Mouse (Mus musculus): Measurements from ENCODE around the gene Ppp2r5d. TPM values are rescaled to one million over a fixed set of nuclear protein-coding genes. Genes with fewer than 3 reads are reported as not detected.
A peak's percentile ranks its signal among the peaks of the same experiment; 100 is the strongest.

Ppp2r5d gene
- polyA plus RNA-seq, 1 experiment, result 137 TPM

DNA sequence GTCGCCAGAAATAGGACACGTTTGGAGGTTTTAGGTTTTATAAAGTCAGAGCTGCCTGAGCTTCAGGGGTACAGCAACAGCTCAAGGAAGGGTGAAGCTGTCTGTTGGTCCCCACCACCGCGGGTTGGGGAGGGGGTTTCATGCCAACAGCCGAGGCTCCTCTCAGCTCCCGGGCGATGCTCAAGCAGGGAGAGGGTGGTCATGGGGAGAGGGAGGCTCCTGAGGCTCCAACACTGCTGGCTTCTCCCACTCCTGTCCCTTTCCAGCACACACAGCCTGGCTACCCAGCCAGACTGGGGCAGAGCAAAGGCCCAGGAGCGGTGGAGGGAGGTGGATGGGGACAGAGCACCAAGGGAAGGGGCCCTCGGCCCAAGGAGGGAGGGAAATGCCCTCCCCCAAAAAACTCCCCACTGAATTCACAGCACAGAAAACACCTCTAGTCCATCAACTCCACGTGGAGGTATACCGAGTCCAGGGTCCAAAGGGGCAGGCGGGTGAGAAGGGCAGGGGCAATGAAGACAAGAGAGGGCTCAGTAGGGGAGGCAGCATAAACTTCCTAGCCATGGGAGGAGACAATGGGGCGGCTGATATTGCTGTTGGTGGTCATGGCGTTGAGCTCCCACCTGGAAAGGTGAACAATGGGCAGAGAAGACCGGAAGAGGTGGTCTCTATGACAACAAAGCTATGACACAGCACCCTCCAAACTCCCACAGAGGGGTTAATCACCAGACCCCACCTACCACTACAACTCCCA is 30.2 kb downstream of the Ppp2r5d start:
- no peak overlapping the region for H3K27ac ChIP-seq (ENCODE audit: insufficient read depth, low read length)
- 12% methylated on average over 15 of the region's 15 CpGs for WGBS
- no peak for DNase-seq
- peak overlapping the region; percentile 94 for H3K4me3 ChIP-seq (replicated peaks; ENCODE audit: insufficient read depth, low read depth, low read length)
- TF ChIP-seq POLR2A (IDR thresholded peaks at IDR 0.05; ENCODE audit: borderline replicate concordance, insufficient read depth, low read length), result no peak
- H3K4me1 ChIP-seq (ENCODE audit: control insufficient read depth, insufficient read depth, low read length), result peaks cover 17% of the 10 kb centered on the region
- no peaks in the 10 kb centered on the region for H3K27me3 ChIP-seq (ENCODE audit: control insufficient read depth, insufficient read depth, low read length)

DNA sequence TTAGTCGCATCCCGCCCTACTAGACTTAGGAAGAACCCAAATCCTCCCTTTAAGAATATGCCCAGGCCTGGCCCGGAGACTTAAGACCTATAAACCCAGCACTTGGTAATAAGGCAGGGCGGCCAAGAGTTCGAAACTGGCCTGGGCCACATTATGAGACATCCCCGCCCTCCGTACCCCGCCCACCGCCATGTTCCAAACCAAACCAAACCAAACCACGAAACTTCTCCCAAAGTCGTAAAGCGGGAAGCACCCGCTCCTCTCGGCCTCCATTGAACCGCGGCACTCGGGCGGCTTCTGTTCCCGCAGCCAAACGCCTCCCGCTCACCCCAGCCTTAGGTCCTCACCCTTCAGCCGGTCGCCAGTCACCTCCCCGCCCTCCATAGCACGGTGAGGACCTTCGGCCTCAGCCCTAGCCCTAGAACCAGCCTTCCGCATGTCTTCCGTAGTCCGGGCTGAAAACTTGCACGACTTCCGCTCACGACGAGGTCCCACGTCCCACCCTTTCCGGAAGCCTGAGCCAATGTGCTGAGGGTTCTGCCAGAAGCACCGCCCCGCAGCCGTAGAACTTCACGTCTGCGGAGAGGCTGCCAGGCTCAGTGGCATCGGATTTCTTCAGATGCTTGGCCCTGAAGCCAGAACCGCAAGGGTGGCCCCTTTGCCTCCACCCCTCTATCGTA is 30.9 kb downstream of the Ppp2r5d start, which contains the start of gene Rrp36:
Gene Rrp36 (minus strand): TSS at position 503 of the 680 bp plus-strand sequence.
- Histone ChIP-seq H3K4me3 (replicated peaks; ENCODE audit: insufficient read depth, low read depth, low read length) (peak within 1 kb of the TSS; percentile 94), H3K4me1 (ENCODE audit: control insufficient read depth, insufficient read depth, low read length) (peaks cover 15% of the 10 kb centered on the region), H3K27me3 (ENCODE audit: control insufficient read depth, insufficient read depth, low read length) (no peaks in the 10 kb centered on the region), H3K27ac (ENCODE audit: insufficient read depth, low read length) (no peak within 1 kb of the TSS)
- TF ChIP-seq POLR2A (IDR thresholded peaks at IDR 0.05; ENCODE audit: borderline replicate concordance, insufficient read depth, low read length) (peak; percentile 65; the same call in 1 of the 2 replicates), CTCF (IDR thresholded peaks at IDR 0.05; ENCODE audit: borderline replicate concordance, insufficient read depth, low read depth, low read length) (no peak)
- WGBS, result under 1% methylated on average over 43 of the region's 43 CpGs
- peak; percentile 89 for DNase-seq

DNA sequence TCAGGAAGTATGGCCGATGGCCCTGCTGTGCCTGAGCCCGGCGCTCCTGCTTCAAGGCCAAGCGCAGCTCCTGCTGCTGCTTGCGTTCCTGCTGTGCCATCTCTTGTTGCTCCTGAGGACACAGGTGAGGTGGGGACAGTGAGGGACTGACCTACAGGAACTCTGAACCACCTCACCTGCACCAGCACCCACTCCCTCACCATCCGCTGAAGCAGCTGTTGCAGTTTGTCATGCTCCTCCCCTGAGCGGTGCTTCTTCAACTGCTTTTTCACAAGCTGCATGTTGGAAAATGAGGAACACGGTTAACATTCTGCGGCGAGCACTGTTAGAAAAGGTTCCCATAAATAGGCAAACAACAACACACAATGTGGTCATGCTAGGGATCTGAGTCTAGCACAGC is 35.0 kb downstream of the Ppp2r5d start:
- no peak for DNase-seq
- Histone ChIP-seq H3K4me3 (replicated peaks; ENCODE audit: insufficient read depth, low read depth, low read length) (no peak overlapping the region), H3K27me3 (ENCODE audit: control insufficient read depth, insufficient read depth, low read length) (no peaks in the 10 kb centered on the region), H3K27ac (ENCODE audit: insufficient read depth, low read length) (no peak overlapping the region), H3K4me1 (ENCODE audit: control insufficient read depth, insufficient read depth, low read length) (0 out of 2 replicates have a peak, but pooled peaks cover 7% of the 10 kb centered on the region)
- 80% methylated on average over 10 of the region's 10 CpGs for WGBS
- TF ChIP-seq POLR2A (IDR thresholded peaks at IDR 0.05; ENCODE audit: borderline replicate concordance, insufficient read depth, low read length) (no peak), CTCF (IDR thresholded peaks at IDR 0.05; ENCODE audit: borderline replicate concordance, insufficient read depth, low read depth, low read length) (no peak)

DNA sequence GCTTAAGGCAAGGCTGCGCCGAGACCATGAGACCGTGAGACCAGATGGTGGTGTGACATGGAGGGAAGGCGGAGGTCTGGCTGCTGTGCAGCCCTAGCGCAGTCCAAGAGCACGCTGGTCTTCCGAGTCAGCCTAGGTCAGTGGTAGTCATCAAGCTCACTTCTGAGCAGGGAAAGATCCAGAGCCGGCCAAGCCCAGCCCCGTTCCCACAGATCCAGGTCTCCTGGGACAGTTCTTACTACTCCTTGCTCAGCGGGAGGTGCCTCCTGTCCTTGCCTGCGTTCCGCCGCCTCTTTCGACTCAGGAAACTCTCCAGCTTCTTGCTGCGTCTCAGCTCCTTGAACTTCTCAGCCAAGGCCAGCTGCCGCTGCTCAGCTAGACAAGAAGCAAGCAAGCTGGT is 37.2 kb downstream of the Ppp2r5d start:
- TF ChIP-seq POLR2A (IDR thresholded peaks at IDR 0.05; ENCODE audit: borderline replicate concordance, insufficient read depth, low read length) (no peak), CTCF (IDR thresholded peaks at IDR 0.05; ENCODE audit: borderline replicate concordance, insufficient read depth, low read depth, low read length) (no peak)
- Histone ChIP-seq H3K27ac (ENCODE audit: insufficient read depth, low read length) (no peak overlapping the region), H3K27me3 (ENCODE audit: control insufficient read depth, insufficient read depth, low read length) (no peaks in the 10 kb centered on the region), H3K4me3 (replicated peaks; ENCODE audit: insufficient read depth, low read depth, low read length) (no peak overlapping the region), H3K4me1 (ENCODE audit: control insufficient read depth, insufficient read depth, low read length) (peaks cover 14% of the 10 kb centered on the region)
- DNase-seq, result no peak
- 61% methylated on average over 16 of the region's 16 CpGs for WGBS

DNA sequence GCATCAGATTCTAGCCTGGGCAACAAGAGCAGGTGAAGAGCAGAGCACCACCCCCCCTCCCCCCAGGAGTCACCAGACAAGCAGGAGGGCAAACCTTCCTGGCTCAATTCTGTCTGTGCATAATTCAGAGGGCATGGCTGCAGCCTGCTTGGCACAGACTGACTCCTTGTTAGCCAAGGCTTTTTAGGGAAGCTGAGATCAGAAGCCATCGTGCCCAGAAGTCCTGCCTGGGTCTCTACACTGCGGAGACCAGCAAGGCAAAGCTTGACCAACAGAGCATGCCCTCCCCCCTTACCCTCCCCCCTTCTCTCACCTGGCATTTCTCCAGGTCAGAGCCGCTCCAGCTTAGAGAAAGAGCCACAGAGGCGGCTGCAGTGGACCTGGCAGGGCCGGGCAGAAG is 42.2 kb downstream of the Ppp2r5d start:
- Histone ChIP-seq H3K4me1 (ENCODE audit: control insufficient read depth, insufficient read depth, low read length) (peaks cover 30% of the 10 kb centered on the region), H3K27ac (ENCODE audit: insufficient read depth, low read length) (peak overlapping the region; percentile 87), H3K4me3 (replicated peaks; ENCODE audit: insufficient read depth, low read depth, low read length) (peak overlapping the region; percentile 49), H3K27me3 (ENCODE audit: control insufficient read depth, insufficient read depth, low read length) (no peaks in the 10 kb centered on the region)
- TF ChIP-seq POLR2A (IDR thresholded peaks at IDR 0.05; ENCODE audit: borderline replicate concordance, insufficient read depth, low read length) (0 out of 2 replicates have a peak, but pooled peaks have one; percentile 14), CTCF (IDR thresholded peaks at IDR 0.05; ENCODE audit: borderline replicate concordance, insufficient read depth, low read depth, low read length) (no peak)
- WGBS, result 6% methylated on average over 5 of the region's 5 CpGs
- peak; percentile 77 to 89 for DNase-seq

DNA sequence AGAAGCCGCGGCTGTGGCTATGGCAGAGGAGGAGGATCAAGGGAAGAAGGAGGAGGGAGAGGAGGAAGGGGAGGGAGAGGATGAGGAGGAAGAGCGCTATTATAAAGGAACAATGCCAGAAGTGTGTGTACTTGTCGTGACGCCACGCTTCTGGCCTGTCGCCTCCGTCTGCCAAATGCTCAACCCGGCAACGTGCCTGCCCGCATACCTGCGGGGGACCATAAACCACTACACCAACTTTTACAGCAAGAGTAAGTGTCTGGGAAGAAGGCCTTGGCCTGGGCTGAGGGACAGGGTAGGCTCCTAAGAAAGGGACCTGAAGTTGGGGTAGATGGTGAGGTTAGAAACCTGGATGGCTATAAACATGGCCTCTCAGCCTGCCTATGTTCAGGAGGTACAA is 42.9 kb downstream of the Ppp2r5d start:
- TF ChIP-seq POLR2A (IDR thresholded peaks at IDR 0.05; ENCODE audit: borderline replicate concordance, insufficient read depth, low read length) (no peak), CTCF (IDR thresholded peaks at IDR 0.05; ENCODE audit: borderline replicate concordance, insufficient read depth, low read depth, low read length) (no peak)
- Histone ChIP-seq H3K4me3 (replicated peaks; ENCODE audit: insufficient read depth, low read depth, low read length) (peak overlapping the region; percentile 50), H3K4me1 (ENCODE audit: control insufficient read depth, insufficient read depth, low read length) (peaks cover 30% of the 10 kb centered on the region), H3K27me3 (ENCODE audit: control insufficient read depth, insufficient read depth, low read length) (no peaks in the 10 kb centered on the region), H3K27ac (ENCODE audit: insufficient read depth, low read length) (peak overlapping the region; percentile 87)
- peak; percentile 79 to 82 for DNase-seq
- WGBS, result 14% methylated on average over 12 of the region's 12 CpGs

DNA sequence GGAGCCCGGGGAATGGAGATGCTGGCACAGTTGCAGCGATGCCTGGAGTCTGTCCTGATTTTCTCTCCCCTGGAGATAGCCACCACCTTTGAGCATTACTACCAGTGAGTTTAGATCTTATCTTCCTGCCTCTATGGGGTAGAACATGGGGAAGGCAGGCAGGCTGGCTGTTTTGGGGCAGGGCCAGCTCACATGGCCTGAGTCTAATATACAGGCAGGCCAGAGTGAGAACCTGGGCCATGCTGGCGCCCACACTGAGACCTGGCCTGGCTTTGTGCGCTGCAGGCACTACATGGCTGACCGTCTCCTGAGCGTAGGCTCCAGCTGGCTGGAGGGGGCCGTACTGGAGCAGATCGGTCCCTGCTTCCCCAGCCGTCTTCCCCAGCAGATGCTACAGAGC is 43.6 kb downstream of the Ppp2r5d start:
- TF ChIP-seq CTCF (IDR thresholded peaks at IDR 0.05; ENCODE audit: borderline replicate concordance, insufficient read depth, low read depth, low read length), result no peak
- TF ChIP-seq POLR2A (IDR thresholded peaks at IDR 0.05; ENCODE audit: borderline replicate concordance, insufficient read depth, low read length), result no peak
- no peaks in the 10 kb centered on the region for H3K27me3 ChIP-seq (ENCODE audit: control insufficient read depth, insufficient read depth, low read length)
- H3K4me1 ChIP-seq (ENCODE audit: control insufficient read depth, insufficient read depth, low read length), result peaks cover 30% of the 10 kb centered on the region
- H3K4me3 ChIP-seq (replicated peaks; ENCODE audit: insufficient read depth, low read depth, low read length), result peak overlapping the region; percentile 50
- peak overlapping the region; percentile 87 for H3K27ac ChIP-seq (ENCODE audit: insufficient read depth, low read length)
- WGBS, result 17% methylated on average over 9 of the region's 9 CpGs
- DNase-seq, result peak in 1 of 2 experiments; percentile 81

DNA sequence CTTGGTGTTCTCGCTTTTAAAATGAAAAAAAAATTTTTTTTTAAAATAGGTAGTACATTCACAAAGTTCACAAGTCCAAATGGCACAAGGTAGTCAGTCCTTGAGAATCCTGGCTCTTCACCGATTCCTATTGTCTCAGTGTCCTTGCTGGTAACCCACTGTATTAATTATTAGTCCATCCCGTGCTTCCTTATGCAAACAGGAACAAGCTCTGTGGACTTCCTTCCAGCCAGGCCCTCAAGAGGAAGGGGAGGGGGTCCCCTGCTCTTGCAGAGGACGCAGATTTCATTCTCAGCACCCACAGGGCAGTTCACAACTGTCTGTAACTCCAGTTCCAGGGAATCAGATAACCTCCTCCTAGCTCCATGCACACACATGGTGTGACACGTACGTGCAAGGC is 48.9 kb downstream of the Ppp2r5d start:
- 82% methylated on average over 6 of the region's 6 CpGs for WGBS
- no peak overlapping the region for H3K4me3 ChIP-seq (replicated peaks; ENCODE audit: insufficient read depth, low read depth, low read length)

More for the DNA sequence above, 48.9 kb downstream of the Ppp2r5d start:
- H3K27me3 ChIP-seq (ENCODE audit: control insufficient read depth, insufficient read depth, low read length), result no peaks in the 10 kb centered on the region
- peaks cover 14% of the 10 kb centered on the region for H3K4me1 ChIP-seq (ENCODE audit: control insufficient read depth, insufficient read depth, low read length)
- TF ChIP-seq CTCF (IDR thresholded peaks at IDR 0.05; ENCODE audit: borderline replicate concordance, insufficient read depth, low read depth, low read length), result no peak
- TF ChIP-seq POLR2A (IDR thresholded peaks at IDR 0.05; ENCODE audit: borderline replicate concordance, insufficient read depth, low read length), result no peak
- no peak overlapping the region for H3K27ac ChIP-seq (ENCODE audit: insufficient read depth, low read length)
- DNase-seq, result no peak
